Mouse (Mus musculus) liver (tissue): ENCODE results near the gene Kctd17.
A peak's percentile ranks its signal among the peaks of the same experiment; 100 is the strongest.

ENCODE experiments used
- DNase-seq: peaks from one replicate; pipeline ENCODE4 v3.0.0-alpha.2; 2020; ENCODE audit warnings: mixed read lengths

Kctd17 gene

GRCm38 (mm10) chr15:78428391-78429138 is at the start of gene Kctd17:
Gene Kctd17 (plus strand): TSS chr15:78428564.
- DNase-seq, result peak; percentile 54

GRCm38 (mm10) chr15:78380208-78380607 is 48.2 kb upstream of the Kctd17 start:
- no peak for DNase-seq

- no peak for DNase-seq
Observed at GRCm38 (mm10) chr15:78380741-78381140, 47.6 kb upstream of the Kctd17 start.

- DNase-seq, result no peak
Observed at GRCm38 (mm10) chr15:78382115-78382514, 46.2 kb upstream of the Kctd17 start.

GRCm38 (mm10) chr15:78383450-78384219 is 44.7 kb upstream of the Kctd17 start:
- DNase-seq, result no peak

- no peak for DNase-seq
Observed at GRCm38 (mm10) chr15:78384220-78385116, 43.9 kb upstream of the Kctd17 start.

- no peak for DNase-seq
Observed at GRCm38 (mm10) chr15:78385564-78385963, 42.8 kb upstream of the Kctd17 start.

- DNase-seq, result no peak
Observed at GRCm38 (mm10) chr15:78390855-78391254, 37.5 kb upstream of the Kctd17 start.

- DNase-seq, result no peak
Observed at GRCm38 (mm10) chr15:78395478-78395962, 32.8 kb upstream of the Kctd17 start, which contains the start of gene Tex33. Gene Tex33 (minus strand): TSS chr15:78395912.

GRCm38 (mm10) chr15:78401345-78401744 is 27.0 kb upstream of the Kctd17 start:
- DNase-seq, result no peak

- peak; percentile 38 for DNase-seq
Observed at GRCm38 (mm10) chr15:78401921-78402320, 26.4 kb upstream of the Kctd17 start.

GRCm38 (mm10) chr15:78402423-78402822 is 25.9 kb upstream of the Kctd17 start:
- DNase-seq, result peak; percentile 42

GRCm38 (mm10) chr15:78403301-78403741 is 25.0 kb upstream of the Kctd17 start:
- peak; percentile 64 for DNase-seq

- no peak for DNase-seq
Observed at GRCm38 (mm10) chr15:78403896-78404295, 24.5 kb upstream of the Kctd17 start.

GRCm38 (mm10) chr15:78405098-78405497 is 23.3 kb upstream of the Kctd17 start:
- DNase-seq, result no peak

- DNase-seq, result peak; percentile 91
Observed at GRCm38 (mm10) chr15:78405517-78406211, 22.7 kb upstream of the Kctd17 start, which contains the start of gene Tst. Gene Tst (minus strand): TSS chr15:78405907.

GRCm38 (mm10) chr15:78406293-78406934 is 21.9 kb upstream of the Kctd17 start, which contains the start of gene Mpst:
Gene Mpst (plus strand): TSS chr15:78406416.
- peak; percentile 94 for DNase-seq

GRCm38 (mm10) chr15:78409570-78410052 is 18.8 kb upstream of the Kctd17 start:
- peak; percentile 54 for DNase-seq

GRCm38 (mm10) chr15:78413083-78413718 is 15.2 kb upstream of the Kctd17 start:
- peak; percentile 90 for DNase-seq

- DNase-seq, result peak; percentile 57
Observed at GRCm38 (mm10) chr15:78413719-78414117, 14.6 kb upstream of the Kctd17 start.

- no peak for DNase-seq
Observed at GRCm38 (mm10) chr15:78414157-78414556, 14.2 kb upstream of the Kctd17 start.
